Mouse (Mus musculus) right cerebral cortex, postnatal 14 days (tissue): ENCODE measurements around the gene Tnfsf8.

Experiments used
- DNase-seq: peaks from one replicate; pipeline ENCODE4 v3.0.0; 2022

Gene Tnfsf8

DNA sequence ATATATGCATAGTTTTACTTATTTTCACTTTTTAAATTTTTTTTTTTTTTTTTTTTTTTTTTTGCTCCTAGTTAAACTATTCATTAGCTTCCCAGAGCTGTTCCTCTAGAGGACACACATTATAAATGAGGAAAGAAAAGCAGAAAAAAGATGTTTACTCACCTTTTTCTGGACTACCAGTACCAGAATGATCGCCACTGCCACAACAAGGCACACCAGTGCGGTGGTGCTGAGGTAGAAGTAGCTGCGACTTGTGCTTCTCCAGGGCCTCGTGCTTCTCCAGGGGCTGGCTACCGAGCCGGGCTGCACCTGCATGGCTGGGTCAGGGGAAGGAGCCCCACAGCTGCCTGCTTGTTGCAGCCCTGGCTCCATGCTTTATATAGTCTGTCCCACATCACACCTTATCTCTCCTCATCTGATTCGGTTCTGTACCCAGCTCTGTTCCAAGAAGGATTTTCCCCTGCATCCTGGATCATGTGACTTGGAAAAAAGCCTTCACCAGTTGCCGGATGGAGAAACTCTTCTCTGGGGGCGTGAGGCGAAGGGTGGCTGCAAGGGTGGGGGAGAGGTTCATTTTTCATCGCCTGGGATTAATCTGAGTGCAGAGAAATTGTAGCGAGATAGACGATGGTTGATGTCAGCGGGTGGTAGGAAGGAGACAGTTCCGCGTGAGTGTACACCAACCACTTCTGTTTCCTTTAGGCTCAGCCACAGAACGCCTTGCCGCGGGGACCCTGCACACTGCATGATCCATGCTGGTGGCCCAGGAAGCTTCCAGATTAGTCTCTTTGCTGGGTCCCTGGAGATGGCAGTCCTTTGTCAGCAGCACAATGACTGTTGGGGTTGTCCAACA is at the start of gene Tnfsf8:
Gene Tnfsf8, minus strand, starts transcription at position 660 of the 853 bp plus-strand sequence.
- no peak for DNase-seq

GRCm38 (mm10) chr4:63908511-63908910 is 47.4 kb upstream of the Tnfsf8 start:
- no peak for DNase-seq

- no peak for DNase-seq
These were observed 46.3 kb upstream of the Tnfsf8 start for GRCm38 (mm10) chr4:63907473-63907872.

DNA sequence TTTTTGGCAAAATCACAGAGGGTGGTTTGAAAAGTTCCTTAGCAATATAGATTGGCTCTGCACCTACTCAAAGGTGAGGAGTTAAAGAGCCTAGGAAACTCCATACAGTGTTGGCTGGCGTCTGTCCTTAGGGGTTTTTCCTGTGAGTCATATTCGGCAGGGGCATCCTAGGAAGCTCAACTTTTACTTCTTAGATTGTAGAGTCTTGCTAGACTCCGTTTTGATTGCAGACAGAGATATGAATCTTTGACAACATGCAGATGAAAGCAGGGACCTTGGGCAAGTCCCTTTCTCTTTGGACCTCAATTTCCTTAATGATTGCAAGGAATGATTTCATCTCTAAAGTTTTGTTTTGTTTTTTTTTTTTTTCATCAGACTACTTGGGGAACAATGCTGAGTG is 44.9 kb upstream of the Tnfsf8 start:
- DNase-seq: no peak

GRCm38 (mm10) chr4:63899081-63899523 is 38.0 kb upstream of the Tnfsf8 start:
- no peak for DNase-seq

DNA sequence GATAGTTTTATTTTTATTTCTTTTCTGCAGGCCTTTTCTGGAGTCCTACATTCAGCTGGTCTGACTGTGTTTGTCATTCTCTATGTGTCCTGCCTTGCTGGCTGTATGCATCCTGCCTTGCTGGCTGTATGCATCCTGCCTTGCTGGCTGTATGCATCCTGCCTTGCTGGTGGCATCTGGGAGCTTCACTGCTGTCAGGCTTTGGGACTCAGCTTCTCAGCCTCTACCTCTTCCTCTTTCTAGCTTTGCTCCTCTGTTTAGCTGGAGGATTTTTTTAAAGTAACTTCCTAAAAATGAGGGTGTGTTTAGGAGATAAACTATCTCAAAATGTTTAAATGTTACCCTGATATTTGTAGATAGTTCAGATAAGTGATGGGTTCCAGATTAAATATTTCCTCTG is 36.0 kb upstream of the Tnfsf8 start:
- no peak for DNase-seq

DNA sequence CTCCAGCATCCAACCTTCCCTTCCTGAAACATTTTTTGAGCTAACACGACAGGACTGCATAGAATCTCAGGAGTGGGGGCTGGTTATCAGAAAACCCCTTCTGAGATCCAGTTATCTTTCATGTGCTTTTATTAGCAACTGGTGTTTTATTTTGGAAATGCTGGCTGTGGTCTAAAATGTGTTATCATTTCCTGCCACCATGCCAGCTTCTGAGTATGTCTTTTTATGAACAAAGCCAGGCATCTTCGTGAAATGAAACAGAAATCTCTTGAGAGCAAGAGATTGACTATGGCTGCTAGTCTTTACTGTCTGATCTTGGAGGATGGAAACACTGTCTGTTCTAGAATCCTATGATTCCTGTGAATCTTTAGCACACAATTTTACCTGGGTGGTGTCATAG is 25.0 kb upstream of the Tnfsf8 start:
- DNase-seq: no peak

GRCm38 (mm10) chr4:63876720-63877119 is 15.6 kb upstream of the Tnfsf8 start:
- DNase-seq: no peak

- DNase-seq: no peak
These were observed 14.3 kb upstream of the Tnfsf8 start for GRCm38 (mm10) chr4:63875480-63875879.

DNA sequence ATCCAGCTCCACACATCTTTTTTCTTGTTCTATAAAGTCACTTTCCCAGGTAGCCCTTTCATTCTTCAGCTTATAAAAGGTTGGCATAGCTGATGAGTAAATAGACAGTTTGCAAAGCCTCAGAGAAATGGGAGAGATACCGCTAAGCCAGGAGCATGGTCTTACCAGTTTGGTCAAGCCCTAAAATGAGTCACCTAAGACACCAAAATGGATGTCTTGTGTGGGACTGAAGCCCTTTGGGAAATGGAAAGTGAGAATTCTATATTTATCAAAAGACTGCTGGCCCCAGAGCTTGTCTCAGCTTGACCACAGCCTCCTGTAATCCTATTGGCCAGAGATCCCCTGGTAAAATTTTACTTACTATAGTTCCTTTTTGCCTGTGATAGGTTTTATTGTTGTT is 9.5 kb upstream of the Tnfsf8 start:
- DNase-seq: no peak

DNA sequence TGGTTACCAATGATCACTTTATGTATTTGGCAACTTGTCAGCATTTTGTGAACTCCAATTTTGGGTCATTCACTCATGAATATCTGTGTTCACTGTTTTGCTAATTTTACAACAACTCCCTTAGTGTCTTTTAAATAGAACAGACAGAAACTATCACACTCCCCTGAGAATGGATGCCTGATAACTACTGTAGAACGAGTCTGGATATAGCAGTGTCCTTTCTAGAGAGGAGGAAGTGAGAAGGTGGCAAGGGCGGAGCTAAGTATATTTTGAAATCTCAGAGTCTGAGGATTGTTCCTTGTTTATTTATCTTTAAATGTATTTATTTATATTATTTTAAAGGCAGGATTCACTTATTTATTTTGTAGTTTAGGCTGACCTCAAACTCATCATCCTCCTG is 7.6 kb upstream of the Tnfsf8 start:
- no peak for DNase-seq

- DNase-seq: no peak
These were observed 1.8 kb upstream of the Tnfsf8 start for GRCm38 (mm10) chr4:63862953-63863352.

GRCm38 (mm10) chr4:63862092-63862697 is 1.0 kb upstream of the Tnfsf8 start:
- no peak for DNase-seq

- DNase-seq: no peak
These were observed 911 bp downstream of the Tnfsf8 start for GRCm38 (mm10) chr4:63860236-63860635.

DNA sequence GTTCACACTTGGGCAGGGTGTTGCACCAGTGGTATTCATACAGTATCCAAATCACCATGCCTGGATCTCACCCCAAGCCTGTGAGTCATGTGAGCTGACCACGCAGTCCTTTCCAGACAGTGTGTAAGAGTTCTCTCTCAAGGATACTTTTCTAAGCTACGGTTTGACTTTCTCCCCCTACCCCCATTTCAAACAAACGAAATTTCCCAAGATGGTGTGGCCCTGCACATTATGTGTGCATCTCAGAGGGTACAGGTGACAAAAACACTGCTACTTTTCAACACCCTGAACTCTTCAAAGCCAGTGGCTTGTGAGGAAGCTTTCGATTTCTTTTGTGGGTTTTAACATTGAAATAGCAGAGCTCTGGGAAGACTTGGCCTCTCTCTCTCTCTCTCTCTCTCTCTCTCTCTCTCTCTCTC is 1.4 kb downstream of the Tnfsf8 start:
- DNase-seq: no peak

GRCm38 (mm10) chr4:63858646-63859224 is 2.4 kb downstream of the Tnfsf8 start:
- no peak for DNase-seq

DNA sequence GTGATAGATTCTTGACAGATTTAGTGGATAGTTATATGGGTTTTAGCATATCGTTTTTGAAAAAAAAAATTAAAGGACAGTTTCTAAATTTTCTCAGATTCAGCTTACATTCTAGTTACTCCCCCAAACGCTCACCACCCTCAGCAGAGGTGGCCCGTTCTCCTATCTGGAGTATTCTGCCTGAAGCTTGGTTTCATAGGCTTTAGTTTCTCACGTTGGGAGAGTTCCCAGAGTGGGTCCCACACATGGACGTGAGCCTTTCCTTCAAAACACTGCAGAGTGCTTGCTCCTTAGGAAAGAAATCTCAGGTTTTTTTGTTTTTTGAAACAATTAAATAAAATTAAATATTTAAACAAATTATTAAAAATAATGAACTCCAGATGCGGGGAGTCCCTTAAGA is 4.4 kb downstream of the Tnfsf8 start:
- DNase-seq: no peak

DNA sequence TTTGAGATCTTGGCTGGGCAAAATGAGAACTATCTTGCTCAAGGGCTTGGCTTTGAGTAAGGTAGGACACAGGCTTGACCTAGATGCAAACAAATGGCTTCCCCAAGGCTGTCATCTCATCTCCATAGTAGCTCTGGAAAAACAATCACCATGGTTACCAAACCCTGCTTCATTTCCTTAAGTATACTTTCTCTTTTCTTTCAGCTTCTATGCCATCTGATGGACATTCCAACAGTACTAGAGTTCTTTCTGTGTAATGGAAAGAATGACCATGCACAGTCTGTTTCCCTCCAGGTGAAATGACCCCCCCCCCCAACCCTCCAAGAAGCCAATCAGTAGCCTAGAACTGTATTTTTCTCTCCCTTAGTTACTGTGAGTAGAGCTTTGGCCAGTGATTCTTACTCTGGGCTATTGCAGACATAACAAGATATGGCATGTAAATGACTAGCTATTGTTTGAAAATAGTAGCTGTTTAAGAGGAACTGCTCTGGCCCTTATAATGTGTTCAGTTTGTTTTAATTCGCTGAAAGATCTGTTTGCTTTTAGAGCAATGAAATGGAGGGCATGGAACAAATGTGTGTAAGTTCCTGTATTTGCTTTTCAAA is 7.3 kb downstream of the Tnfsf8 start:
- no peak for DNase-seq

- no peak for DNase-seq
These were observed 11.1 kb downstream of the Tnfsf8 start for GRCm38 (mm10) chr4:63850082-63850481.

DNA sequence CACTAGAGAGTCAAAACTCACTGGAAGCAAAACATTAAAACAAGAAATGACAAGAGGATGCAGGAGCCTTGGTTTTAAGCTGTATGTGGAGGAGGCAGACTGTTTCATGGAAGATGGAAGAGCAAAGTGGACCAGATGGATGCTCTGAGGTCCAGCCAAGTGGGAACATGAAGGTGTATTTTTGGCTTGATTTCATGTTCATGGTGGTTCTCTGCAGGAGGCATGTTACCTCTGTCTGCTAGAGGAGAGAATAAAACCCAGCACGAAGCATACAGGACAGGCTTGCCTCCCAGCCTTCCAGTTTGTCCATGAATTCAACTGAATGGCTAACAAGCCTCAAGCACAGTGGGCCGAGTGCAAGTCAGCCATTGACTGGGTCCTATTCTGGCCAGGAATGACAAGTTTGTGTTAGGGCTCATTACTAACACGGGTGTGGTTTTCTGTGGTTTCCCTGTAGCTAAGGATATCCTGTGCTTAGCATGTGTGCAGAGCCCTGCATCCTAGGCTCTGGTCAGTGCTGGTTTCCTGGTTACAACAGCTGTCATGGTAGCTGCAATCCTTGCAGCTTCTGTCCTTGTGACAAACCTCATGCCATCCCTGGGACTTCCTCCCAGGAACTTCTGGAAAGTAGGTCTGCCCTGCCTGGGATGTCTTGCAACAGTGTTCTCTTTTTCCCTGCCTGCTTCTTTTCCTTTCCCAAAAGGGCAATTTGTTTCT is 14.1 kb downstream of the Tnfsf8 start:
- no peak for DNase-seq

- no peak for DNase-seq
These were observed 15.4 kb downstream of the Tnfsf8 start for GRCm38 (mm10) chr4:63845760-63846159.

- peak; percentile 19 for DNase-seq
These were observed 17.2 kb downstream of the Tnfsf8 start for GRCm38 (mm10) chr4:63843924-63844323.

DNA sequence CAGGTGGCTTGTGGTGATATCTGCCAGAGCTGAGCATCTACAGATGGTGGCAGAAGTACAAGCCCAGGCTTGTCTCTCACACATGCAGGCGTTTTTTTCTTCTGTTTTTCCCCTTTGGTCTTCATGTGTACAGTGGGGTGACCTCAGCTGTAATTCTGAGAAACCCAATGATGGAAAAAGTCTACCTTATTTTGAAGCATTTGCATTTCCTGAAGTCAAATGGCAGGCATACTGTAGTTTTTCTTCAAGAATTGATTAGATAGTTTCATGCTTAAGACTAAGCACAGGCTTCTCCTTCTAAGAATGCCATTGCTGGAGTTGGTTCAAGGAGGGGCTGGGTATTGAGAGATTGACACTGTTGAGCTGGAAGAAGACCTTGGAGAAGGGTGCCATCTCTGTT is 18.9 kb downstream of the Tnfsf8 start:
- no peak for DNase-seq
